Mouse (Mus musculus) forebrain, embryonic 11.5 days (tissue): Measurements from ENCODE around the gene Stoml3. TPM values are rescaled to one million over a fixed set of nuclear protein-coding genes. Genes with fewer than 3 reads are reported as not detected.
A peak's percentile ranks its signal among the peaks of the same experiment; 100 is the strongest.

Experiments used
- ATAC-seq: fragments of 200-750 bp; cut with Nextera tagmentation; replicated peaks from 2 replicates; pipeline ENCODE4 v1.8.0; 2017; ENCODE audit warnings: moderate TSS enrichment; ENCODE audit not compliant: low FRiP score
- DNase-seq: peaks from one replicate; pipeline ENCODE4 v3.0.0-alpha.2; 2017; ENCODE audit warnings: low spot score
- H3K27ac ChIP-seq: fragments of 300-500 bp; sonication (generic); 2 replicates; pipeline ENCODE4 v1.5.1; 2014; ENCODE audit warnings: low read depth, low read length
- H3K27me3 ChIP-seq: fragments of 300-500 bp; sonication (generic); 2 replicates; pipeline ENCODE4 v1.6.1; 2014; ENCODE audit warnings: mild to moderate bottlenecking, low read length, mixed read lengths; ENCODE audit not compliant: control insufficient read depth, insufficient read depth
- H3K36me3 ChIP-seq: fragments of 300-500 bp; sonication (generic); 2 replicates; pipeline ENCODE4 v1.6.1; 2014; ENCODE audit warnings: mild to moderate bottlenecking, low read length, moderate library complexity, mixed read lengths; ENCODE audit not compliant: control insufficient read depth, insufficient read depth
- H3K4me1 ChIP-seq: fragments of 300-500 bp; sonication (generic); replicated peaks from 2 replicates; pipeline ENCODE4 v1.6.1; 2014; ENCODE audit warnings: low read length, mixed read lengths; ENCODE audit not compliant: control insufficient read depth, insufficient read depth
- H3K4me2 ChIP-seq: fragments of 300-500 bp; sonication (generic); 2 replicates; pipeline ENCODE4 v1.6.1; 2014; ENCODE audit warnings: low read depth, mild to moderate bottlenecking, low read length, moderate library complexity, mixed read lengths; ENCODE audit not compliant: severe bottlenecking
- H3K4me3 ChIP-seq: fragments of 300-500 bp; sonication (generic); 2 replicates; pipeline ENCODE4 v1.5.1; 2014; ENCODE audit warnings: low read depth, low read length
- H3K9ac ChIP-seq: fragments of 300-500 bp; sonication (generic); 2 replicates; pipeline ENCODE4 v1.6.1; 2014; ENCODE audit warnings: low read length
- H3K9me3 ChIP-seq: fragments of 300-500 bp; sonication (generic); 2 replicates; pipeline ENCODE4 v1.6.1; 2016; ENCODE audit warnings: low read length, mixed read lengths; ENCODE audit not compliant: control insufficient read depth
- WGBS: fragments of 180-500 bp; shearing (Covaris S2); extraction: QIAGEN DNeasy Blood & Tissue Kit; methylation state at CpG from one replicate; pipeline ENCODE4 v1.1.7; 2014; 5-methylcytosine and 5-hydroxymethylcytosine counted together
- polyA plus RNA-seq: library from polyadenylated mRNA; unstranded; fragments of >200 nt; fragmentation: Nextera tagmentation; extraction: Ambion mirVana; gene quantifications from 2 replicates; pipeline ENCODE4 v1.2.1, GENCODE M21; 2014

The Stoml3 gene
- polyA plus RNA-seq, 1 experiment from 2014 or later, result not detected

GRCm38 (mm10) chr3:53454984-53455383 lies 33.5 kb upstream of the Stoml3 start:
- H3K4me3 ChIP-seq, result no peak overlapping the region
- H3K4me1 ChIP-seq, result no peaks in the 10 kb centered on the region
- no peaks in the 10 kb centered on the region; the same call in 1 of the 2 replicates for H3K36me3 ChIP-seq
- H3K9me3 ChIP-seq, result no peaks in the 10 kb centered on the region
- no peak overlapping the region for H3K27ac ChIP-seq
- DNase-seq (no peak), ATAC-seq (no peak)
- WGBS, result 87% methylated on average over 7 of the region's 7 CpGs
- no peaks in the 10 kb centered on the region for H3K27me3 ChIP-seq
- H3K4me2 ChIP-seq, result no peak overlapping the region
- no peak overlapping the region for H3K9ac ChIP-seq

GRCm38 (mm10) chr3:53457750-53458149 lies 30.7 kb upstream of the Stoml3 start:
- WGBS, result 81% methylated on average over 5 of the region's 5 CpGs
- H3K27me3 ChIP-seq, result no peaks in the 10 kb centered on the region
- H3K36me3 ChIP-seq, result no peaks in the 10 kb centered on the region; the same call in 1 of the 2 replicates
- DNase-seq (no peak), ATAC-seq (no peak)
- H3K9ac ChIP-seq, result no peak overlapping the region
- H3K4me2 ChIP-seq, result no peak overlapping the region
- no peaks in the 10 kb centered on the region for H3K9me3 ChIP-seq
- H3K27ac ChIP-seq, result no peak overlapping the region
- H3K4me3 ChIP-seq, result no peak overlapping the region
- no peaks in the 10 kb centered on the region for H3K4me1 ChIP-seq

GRCm38 (mm10) chr3:53460106-53460505 lies 28.3 kb upstream of the Stoml3 start:
- 90% methylated on average over 9 of the region's 9 CpGs for WGBS
- H3K27me3 ChIP-seq, result no peaks in the 10 kb centered on the region
- H3K4me3 ChIP-seq, result no peak overlapping the region
- H3K27ac ChIP-seq, result no peak overlapping the region
- no peaks in the 10 kb centered on the region for H3K4me1 ChIP-seq
- no peaks in the 10 kb centered on the region; the same call in 1 of the 2 replicates for H3K36me3 ChIP-seq
- H3K9me3 ChIP-seq, result no peaks in the 10 kb centered on the region
- ATAC-seq (no peak), DNase-seq (no peak)
- no peak overlapping the region for H3K9ac ChIP-seq
- no peak overlapping the region for H3K4me2 ChIP-seq

- DNase-seq (no peak), ATAC-seq (0 out of 2 replicates have a peak, but pooled peaks have one; percentile 1)
- Histone ChIP-seq H3K27me3 (no peaks in the 10 kb centered on the region), H3K4me1 (peaks cover 7% of the 10 kb centered on the region; the same call in 1 of the 2 replicates), H3K9me3 (no peaks in the 10 kb centered on the region), H3K36me3 (no peaks in the 10 kb centered on the region), H3K9ac (peak overlapping the region; percentile 96), H3K27ac (peak overlapping the region; percentile 84; the same call in 1 of the 2 replicates), H3K4me2 (peak overlapping the region; percentile 56), H3K4me3 (peak overlapping the region; percentile 84)
- WGBS, result 7% methylated on average over 9 of the region's 9 CpGs
These were observed 25.8 kb upstream of the Stoml3 start for GRCm38 (mm10) chr3:53462701-53463045.

- Histone ChIP-seq H3K36me3 (no peaks in the 10 kb centered on the region), H3K27me3 (no peaks in the 10 kb centered on the region), H3K9me3 (no peaks in the 10 kb centered on the region), H3K9ac (peak within 1 kb of the TSS; percentile 96), H3K4me2 (peak within 1 kb of the TSS; percentile 56), H3K27ac (peak within 1 kb of the TSS; percentile 84), H3K4me3 (peak within 1 kb of the TSS; percentile 84), H3K4me1 (peaks cover 7% of the 10 kb centered on the region; the same call in 1 of the 2 replicates)
- peak; percentile 94 for DNase-seq
- under 1% methylated on average over 47 of the region's 52 CpGs for WGBS
- peak; percentile 95 for ATAC-seq
These were observed 25.2 kb upstream of the Stoml3 start, which contains the start of the genes Nhlrc3 and Proser1 for GRCm38 (mm10) chr3:53463046-53463764. Gene Nhlrc3, minus strand, starts transcription at chr3:53463332. Gene Proser1, plus strand, starts transcription at chr3:53463666.

- H3K9ac ChIP-seq, result peak overlapping the region; percentile 96
- H3K4me2 ChIP-seq, result peak overlapping the region; percentile 52
- WGBS, result under 1% methylated on average over 34 of the region's 35 CpGs
- no peaks in the 10 kb centered on the region for H3K36me3 ChIP-seq
- DNase-seq, result no peak
- H3K27ac ChIP-seq, result peak overlapping the region; percentile 84
- peak overlapping the region; percentile 84 for H3K4me3 ChIP-seq
- no peaks in the 10 kb centered on the region for H3K27me3 ChIP-seq
- H3K4me1 ChIP-seq, result peaks cover 7% of the 10 kb centered on the region; the same call in 1 of the 2 replicates
- no peak; the same call in 1 of the 2 replicates for ATAC-seq
- no peaks in the 10 kb centered on the region for H3K9me3 ChIP-seq
These were observed 24.7 kb upstream of the Stoml3 start for GRCm38 (mm10) chr3:53463765-53464114.

- WGBS, result under 1% methylated on average over 20 of the region's 20 CpGs
- no peaks in the 10 kb centered on the region for H3K9me3 ChIP-seq
- H3K27ac ChIP-seq, result no peak overlapping the region; the same call in 1 of the 2 replicates
- H3K36me3 ChIP-seq, result no peaks in the 10 kb centered on the region; the same call in 1 of the 2 replicates
- H3K4me2 ChIP-seq, result peak overlapping the region; percentile 52
- peak overlapping the region; percentile 96 for H3K9ac ChIP-seq
- DNase-seq (no peak), ATAC-seq (no peak)
- H3K4me3 ChIP-seq, result peak overlapping the region; percentile 84
- no peaks in the 10 kb centered on the region for H3K27me3 ChIP-seq
- H3K4me1 ChIP-seq, result peaks cover 7% of the 10 kb centered on the region; the same call in 1 of the 2 replicates
These were observed 24.2 kb upstream of the Stoml3 start for GRCm38 (mm10) chr3:53464146-53464698.

GRCm38 (mm10) chr3:53465330-53465729 lies 23.1 kb upstream of the Stoml3 start:
- peak overlapping the region; percentile 84; the same call in 1 of the 2 replicates for H3K4me3 ChIP-seq
- H3K36me3 ChIP-seq, result no peaks in the 10 kb centered on the region; the same call in 1 of the 2 replicates
- no peaks in the 10 kb centered on the region for H3K27me3 ChIP-seq
- H3K27ac ChIP-seq, result no peak overlapping the region
- H3K9me3 ChIP-seq, result no peaks in the 10 kb centered on the region
- ATAC-seq (no peak), DNase-seq (no peak)
- peaks cover 7% of the 10 kb centered on the region; the same call in 1 of the 2 replicates for H3K4me1 ChIP-seq
- WGBS, result 74% methylated on average over 6 of the region's 6 CpGs
- H3K9ac ChIP-seq, result no peak overlapping the region
- H3K4me2 ChIP-seq, result peak overlapping the region; percentile 52
